Mouse (Mus musculus): ENCODE data around the gene Farp1. TPM values are rescaled to one million over a fixed set of nuclear protein-coding genes. Genes with fewer than 3 reads are reported as not detected.

Farp1 gene
- polyA plus RNA-seq, 1 experiment: 12.4 TPM

GRCm38 (mm10) chr14:121244104-121244503 is 209.1 kb downstream of the Farp1 start:
- Histone ChIP-seq H3K27me3 (ENCODE audit: control insufficient read depth, insufficient read depth, low read length) (no peaks in the 10 kb centered on the region), H3K4me1 (ENCODE audit: control insufficient read depth, insufficient read depth, insufficient read length, low read length) (no peaks in the 10 kb centered on the region), H3K4me3 (ENCODE audit: low read depth, low read length) (no peak overlapping the region), H3K36me3 (ENCODE audit: control insufficient read depth, insufficient read depth, low read length) (peaks cover 33% of the 10 kb centered on the region), H3K27ac (ENCODE audit: insufficient read depth, low read depth, low read length) (no peak overlapping the region)
- 92% methylated on average over 15 of the region's 15 CpGs for WGBS
- TF ChIP-seq POLR2A (IDR thresholded peaks at IDR 0.05; ENCODE audit: low read depth, low read length) (no peak), CTCF (IDR thresholded peaks at IDR 0.05; ENCODE audit: extremely low read depth, insufficient read length, insufficient replicate concordance, low read depth, low read length) (no peak)

GRCm38 (mm10) chr14:121246048-121246731 is 211.2 kb downstream of the Farp1 start:
- peaks cover 25% of the 10 kb centered on the region for H3K36me3 ChIP-seq (ENCODE audit: control insufficient read depth, insufficient read depth, low read length)
- no peak overlapping the region for H3K4me3 ChIP-seq (ENCODE audit: low read depth, low read length)
- no peaks in the 10 kb centered on the region for H3K4me1 ChIP-seq (ENCODE audit: control insufficient read depth, insufficient read depth, insufficient read length, low read length)
- 86% methylated on average over 14 of the region's 14 CpGs for WGBS
- H3K27me3 ChIP-seq (ENCODE audit: control insufficient read depth, insufficient read depth, low read length): no peaks in the 10 kb centered on the region
- H3K27ac ChIP-seq (ENCODE audit: insufficient read depth, low read depth, low read length): no peak overlapping the region
- TF ChIP-seq POLR2A (IDR thresholded peaks at IDR 0.05; ENCODE audit: low read depth, low read length): no peak
- TF ChIP-seq CTCF (IDR thresholded peaks at IDR 0.05; ENCODE audit: extremely low read depth, insufficient read length, insufficient replicate concordance, low read depth, low read length): no peak

- 85% methylated on average over 7 of the region's 7 CpGs for WGBS
- Histone ChIP-seq H3K27ac (ENCODE audit: insufficient read depth, low read depth, low read length) (no peak overlapping the region), H3K4me3 (ENCODE audit: low read depth, low read length) (no peak overlapping the region), H3K27me3 (ENCODE audit: control insufficient read depth, insufficient read depth, low read length) (no peaks in the 10 kb centered on the region), H3K4me1 (ENCODE audit: control insufficient read depth, insufficient read depth, insufficient read length, low read length) (no peaks in the 10 kb centered on the region), H3K36me3 (ENCODE audit: control insufficient read depth, insufficient read depth, low read length) (peaks cover 25% of the 10 kb centered on the region)
- no peak for TF ChIP-seq CTCF (IDR thresholded peaks at IDR 0.05; ENCODE audit: extremely low read depth, insufficient read length, insufficient replicate concordance, low read depth, low read length)
- no peak for TF ChIP-seq POLR2A (IDR thresholded peaks at IDR 0.05; ENCODE audit: low read depth, low read length)
These were observed 212.3 kb downstream of the Farp1 start for GRCm38 (mm10) chr14:121247287-121247686.

DNA sequence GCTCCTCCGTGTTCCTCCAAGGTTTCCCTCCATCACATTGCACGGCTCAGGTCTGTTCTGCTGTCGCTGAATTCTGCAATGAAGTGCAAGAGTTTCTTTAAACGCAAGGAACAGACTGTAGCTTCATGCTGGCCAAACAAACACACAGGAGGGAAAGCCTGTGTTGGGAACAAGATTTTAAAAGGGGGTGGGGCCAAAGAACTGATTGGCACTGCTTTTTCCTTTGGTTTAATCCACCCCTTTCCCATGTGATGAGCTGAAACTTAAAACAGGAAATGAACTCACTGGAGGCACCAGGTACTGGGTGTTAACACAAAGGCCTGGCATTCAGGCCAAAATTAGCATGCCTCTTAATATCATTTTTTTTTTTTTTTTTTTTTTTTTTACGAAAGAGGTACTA is 213.3 kb downstream of the Farp1 start:
- no peak overlapping the region for H3K4me3 ChIP-seq (ENCODE audit: low read depth, low read length)
- H3K27ac ChIP-seq (ENCODE audit: insufficient read depth, low read depth, low read length): no peak overlapping the region
- no peaks in the 10 kb centered on the region for H3K27me3 ChIP-seq (ENCODE audit: control insufficient read depth, insufficient read depth, low read length)
- TF ChIP-seq CTCF (IDR thresholded peaks at IDR 0.05; ENCODE audit: extremely low read depth, insufficient read length, insufficient replicate concordance, low read depth, low read length): no peak
- no peak for TF ChIP-seq POLR2A (IDR thresholded peaks at IDR 0.05; ENCODE audit: low read depth, low read length)
- no peaks in the 10 kb centered on the region for H3K4me1 ChIP-seq (ENCODE audit: control insufficient read depth, insufficient read depth, insufficient read length, low read length)
- peaks cover 16% of the 10 kb centered on the region for H3K36me3 ChIP-seq (ENCODE audit: control insufficient read depth, insufficient read depth, low read length)
- 89% methylated on average over 5 of the region's 5 CpGs for WGBS

- H3K36me3 ChIP-seq (ENCODE audit: control insufficient read depth, insufficient read depth, low read length): peaks cover 4% of the 10 kb centered on the region
- 83% methylated on average over 5 of the region's 5 CpGs for WGBS
- no peak overlapping the region for H3K4me3 ChIP-seq (ENCODE audit: low read depth, low read length)
- H3K27ac ChIP-seq (ENCODE audit: insufficient read depth, low read depth, low read length): no peak overlapping the region
- no peaks in the 10 kb centered on the region for H3K4me1 ChIP-seq (ENCODE audit: control insufficient read depth, insufficient read depth, insufficient read length, low read length)
- TF ChIP-seq POLR2A (IDR thresholded peaks at IDR 0.05; ENCODE audit: low read depth, low read length) (no peak), CTCF (IDR thresholded peaks at IDR 0.05; ENCODE audit: extremely low read depth, insufficient read length, insufficient replicate concordance, low read depth, low read length) (no peak)
- H3K27me3 ChIP-seq (ENCODE audit: control insufficient read depth, insufficient read depth, low read length): no peaks in the 10 kb centered on the region
These were observed 216.1 kb downstream of the Farp1 start for GRCm38 (mm10) chr14:121251099-121251498.

DNA sequence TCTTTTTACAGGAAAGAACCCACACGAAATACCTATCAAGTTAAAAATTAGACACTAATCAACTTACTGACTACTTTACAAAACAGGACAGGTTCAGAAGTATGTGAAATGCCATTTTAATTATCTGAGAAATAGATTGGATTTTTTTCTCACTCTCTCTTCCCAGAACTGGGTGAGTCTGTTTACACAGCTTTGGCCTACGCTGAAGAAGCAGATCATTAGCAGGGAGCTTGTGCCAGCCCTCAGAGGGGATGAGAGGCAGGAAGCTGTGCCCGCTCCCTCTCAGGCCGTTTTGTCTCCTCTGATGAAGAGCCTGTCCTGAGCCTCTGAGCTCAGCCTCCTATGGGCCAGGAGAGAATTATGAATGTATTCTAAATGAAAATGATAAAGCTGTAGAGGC is 216.7 kb downstream of the Farp1 start:
- no peaks in the 10 kb centered on the region for H3K4me1 ChIP-seq (ENCODE audit: control insufficient read depth, insufficient read depth, insufficient read length, low read length)
- no peaks in the 10 kb centered on the region for H3K27me3 ChIP-seq (ENCODE audit: control insufficient read depth, insufficient read depth, low read length)
- 62% methylated on average over 4 of the region's 4 CpGs for WGBS
- H3K27ac ChIP-seq (ENCODE audit: insufficient read depth, low read depth, low read length): no peak overlapping the region
- H3K36me3 ChIP-seq (ENCODE audit: control insufficient read depth, insufficient read depth, low read length): peaks cover 6% of the 10 kb centered on the region
- no peak overlapping the region for H3K4me3 ChIP-seq (ENCODE audit: low read depth, low read length)
- TF ChIP-seq CTCF (IDR thresholded peaks at IDR 0.05; ENCODE audit: extremely low read depth, insufficient read length, insufficient replicate concordance, low read depth, low read length): no peak
- no peak for TF ChIP-seq POLR2A (IDR thresholded peaks at IDR 0.05; ENCODE audit: low read depth, low read length)

GRCm38 (mm10) chr14:121252542-121252941 is 217.5 kb downstream of the Farp1 start:
- Histone ChIP-seq H3K27ac (ENCODE audit: insufficient read depth, low read depth, low read length) (no peak overlapping the region), H3K4me3 (ENCODE audit: low read depth, low read length) (no peak overlapping the region), H3K36me3 (ENCODE audit: control insufficient read depth, insufficient read depth, low read length) (peaks cover 6% of the 10 kb centered on the region), H3K27me3 (ENCODE audit: control insufficient read depth, insufficient read depth, low read length) (no peaks in the 10 kb centered on the region), H3K4me1 (ENCODE audit: control insufficient read depth, insufficient read depth, insufficient read length, low read length) (no peaks in the 10 kb centered on the region)
- no peak for TF ChIP-seq POLR2A (IDR thresholded peaks at IDR 0.05; ENCODE audit: low read depth, low read length)
- no peak for TF ChIP-seq CTCF (IDR thresholded peaks at IDR 0.05; ENCODE audit: extremely low read depth, insufficient read length, insufficient replicate concordance, low read depth, low read length)
- WGBS: 86% methylated on average over 10 of the region's 10 CpGs
